Mouse (Mus musculus): ENCODE results near the gene Chp1. TPM values are rescaled to one million over a fixed set of nuclear protein-coding genes. Genes with fewer than 3 reads are reported as not detected.

Gene Chp1
- 34.1 and 56.9 TPM in 2 replicates for polyA plus RNA-seq (2012; rRNA removed)

DNA sequence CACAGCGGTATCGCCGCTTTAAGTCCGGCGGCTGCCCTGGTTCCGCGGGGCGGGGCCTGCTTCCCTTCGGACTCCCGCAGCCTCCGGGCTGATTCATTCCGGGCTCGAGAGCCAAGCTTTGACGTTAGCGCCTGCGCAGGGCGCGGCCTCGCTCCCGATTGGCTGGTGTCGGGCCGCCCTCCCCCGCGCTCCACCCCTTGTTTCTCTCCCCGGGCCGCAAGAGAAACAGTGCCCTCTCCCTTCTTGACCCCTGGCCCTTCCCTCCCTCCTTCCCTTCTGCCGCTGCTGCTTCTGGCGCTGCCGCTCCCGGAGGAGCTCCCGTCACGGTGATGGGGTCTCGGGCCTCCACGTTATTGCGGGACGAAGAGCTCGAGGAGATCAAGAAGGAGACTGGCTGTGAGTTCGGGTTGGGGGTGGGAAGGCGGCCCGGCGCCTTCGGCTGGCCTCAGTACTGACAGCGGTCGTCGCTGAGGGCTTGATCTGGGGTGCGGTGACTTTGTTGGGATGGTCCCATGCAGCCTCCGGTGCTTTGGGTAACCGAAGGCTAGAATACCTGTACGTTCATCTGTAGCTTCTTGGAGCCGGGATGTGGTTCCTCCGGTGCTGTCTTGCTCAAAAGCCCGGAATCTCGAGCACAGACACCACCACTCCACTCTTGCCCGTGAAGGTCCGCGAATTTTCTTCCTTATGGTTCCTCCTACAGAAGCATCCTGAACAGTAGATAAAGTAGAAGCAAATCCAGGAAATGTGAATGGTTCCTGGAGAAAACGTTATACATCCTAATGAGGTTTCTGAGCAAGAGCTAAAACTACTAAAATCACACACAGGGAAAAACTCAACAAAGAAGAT is at the start of gene Chp1, which contains the start of gene Exd1:
Gene Chp1, plus strand, starts transcription at position 176 of the 849 bp plus-strand sequence.
Gene Exd1, minus strand, starts transcription at position 106 of the 849 bp plus-strand sequence.

GRCm38 (mm10) chr2:119618199-119618982 is 70.9 kb downstream of the Chp1 start, which contains the start of the genes Nusap1 and Oip5:
Gene Nusap1, plus strand, starts transcription at chr2:119618298.
Gene Oip5, minus strand, starts transcription at chr2:119618469.

Other genes starting within 250 kb of the Chp1 start
- gene Dll4, start 221.9 kb upstream of the Chp1 start, polyA plus RNA-seq (2012; rRNA removed) = 4.0 and 5.0 TPM in 2 replicates
- gene Chac1, start 196.5 kb upstream of the Chp1 start, polyA plus RNA-seq (2012; rRNA removed) = 0.59 and 1.0 TPM in 2 replicates
- 14.3 and 15.8 TPM in 2 replicates for gene Ino80, start 70.0 kb upstream of the Chp1 start, polyA plus RNA-seq (2012; rRNA removed)
- gene Exd1, start 70 bp upstream of the Chp1 start, polyA plus RNA-seq (2012; rRNA removed) = 0.30 and 0.52 TPM in 2 replicates
- gene Nusap1, start 70.6 kb downstream of the Chp1 start, polyA plus RNA-seq (2012; rRNA removed) = 52.0 and 67.8 TPM in 2 replicates
- gene Oip5, start 70.8 kb downstream of the Chp1 start, polyA plus RNA-seq (2012; rRNA removed) = 25.5 and 26.4 TPM in 2 replicates
- gene Ndufaf1, start 115.1 kb downstream of the Chp1 start, polyA plus RNA-seq (2012; rRNA removed) = 19.5 and 19.8 TPM in 2 replicates
- gene Rtf1, start 127.4 kb downstream of the Chp1 start, polyA plus RNA-seq (2012; rRNA removed) = 43.9 and 53.1 TPM in 2 replicates
- 1.1 TPM in 2 replicates for gene Itpka, start 194.6 kb downstream of the Chp1 start, polyA plus RNA-seq (2012; rRNA removed)
- gene Ltk, start 212.7 kb downstream of the Chp1 start, polyA plus RNA-seq (2012; rRNA removed) = 0.19 and 0.38 TPM in 2 replicates
- 23.3 and 29.2 TPM in 2 replicates for gene Rpap1, start 239.8 kb downstream of the Chp1 start, polyA plus RNA-seq (2012; rRNA removed)

All from central nervous system, embryonic 11.5 days (tissue).